Mouse (Mus musculus) embryonic facial prominence, embryonic 12.5 days (tissue): ENCODE measurements around the gene Stra6. TPM values are rescaled to one million over a fixed set of nuclear protein-coding genes. Genes with fewer than 3 reads are reported as not detected.

ENCODE experiments used
- ATAC-seq: fragments of 200-750 bp; cut with Nextera tagmentation; 2 replicates; pipeline ENCODE4 v1.8.0; 2017; ENCODE audit not compliant: insufficient number of reproducible peaks, insufficient read depth, low FRiP score, low TSS enrichment
- H3K27ac ChIP-seq: fragments of 300-500 bp; sonication (generic); 2 replicates; pipeline ENCODE4 v1.5.1; 2016; ENCODE audit warnings: mild to moderate bottlenecking
- H3K27me3 ChIP-seq: fragments of 300-500 bp; sonication (generic); 2 replicates; pipeline ENCODE4 v1.6.1; 2016; ENCODE audit warnings: mild to moderate bottlenecking, moderate library complexity
- H3K36me3 ChIP-seq: fragments of 300-500 bp; sonication (generic); 2 replicates; pipeline ENCODE4 v1.6.1; 2016; ENCODE audit warnings: mild to moderate bottlenecking
- H3K4me1 ChIP-seq: fragments of 300-500 bp; sonication (generic); 2 replicates; pipeline ENCODE4 v1.6.1; 2016
- H3K4me2 ChIP-seq: fragments of 300-500 bp; sonication (generic); replicated peaks from 2 replicates; pipeline ENCODE4 v1.6.1; 2016; ENCODE audit warnings: mild to moderate bottlenecking, moderate library complexity
- H3K4me3 ChIP-seq: fragments of 300-500 bp; sonication (generic); 2 replicates; pipeline ENCODE4 v1.5.1; 2016; ENCODE audit warnings: mild to moderate bottlenecking
- H3K9ac ChIP-seq: fragments of 300-500 bp; sonication (generic); 2 replicates; pipeline ENCODE4 v1.6.1; 2016; ENCODE audit warnings: mild to moderate bottlenecking, moderate library complexity
- H3K9me3 ChIP-seq: fragments of 300-500 bp; sonication (generic); 2 replicates; pipeline ENCODE4 v1.6.1; 2016; ENCODE audit warnings: mild to moderate bottlenecking, moderate library complexity
- WGBS: fragments of 180-500 bp; shearing (Covaris S2); methylation state at CpG from one replicate; pipeline ENCODE4 v1.1.7; 2016; 5-methylcytosine and 5-hydroxymethylcytosine counted together
- polyA plus RNA-seq: library from polyadenylated mRNA; unstranded; fragments of >200 nt; fragmentation: Nextera tagmentation; extraction: Ambion mirVana; gene quantifications from 2 replicates; pipeline ENCODE4 v1.2.1, GENCODE M21; 2016

The Stra6 gene
- polyA plus RNA-seq = 30.1 and 38.1 TPM in 2 replicates

GRCm38 (mm10) chr9:58063531-58063930 is at the start of gene Stra6:
Stra6 (plus strand) TSS chr9:58063788.
- no peak within 1 kb of the TSS for H3K4me2 ChIP-seq
- WGBS = 41% methylated on average over 3 of the region's 3 CpGs
- peaks cover 35% of the 10 kb centered on the region for H3K4me1 ChIP-seq
- no peaks in the 10 kb centered on the region for H3K36me3 ChIP-seq
- H3K9ac ChIP-seq = no peak within 1 kb of the TSS
- peaks cover 3% of the 10 kb centered on the region; the same call in 1 of the 2 replicates for H3K27me3 ChIP-seq
- no peaks in the 10 kb centered on the region for H3K9me3 ChIP-seq
- no peak within 1 kb of the TSS for H3K27ac ChIP-seq
- ATAC-seq = no peak
- H3K4me3 ChIP-seq = no peak within 1 kb of the TSS

- H3K4me3 ChIP-seq = no peak overlapping the region
- H3K4me1 ChIP-seq = no peaks in the 10 kb centered on the region
- H3K9ac ChIP-seq = no peak overlapping the region
- 67% methylated on average over 8 of the region's 8 CpGs for WGBS
- no peak overlapping the region for H3K27ac ChIP-seq
- H3K36me3 ChIP-seq = no peaks in the 10 kb centered on the region
- no peak for ATAC-seq
- no peak overlapping the region for H3K4me2 ChIP-seq
- H3K27me3 ChIP-seq = no peaks in the 10 kb centered on the region
- no peaks in the 10 kb centered on the region for H3K9me3 ChIP-seq
These were observed 49.0 kb upstream of the Stra6 start for GRCm38 (mm10) chr9:58014393-58015160.

GRCm38 (mm10) chr9:58015856-58016255 is 47.7 kb upstream of the Stra6 start:
- no peaks in the 10 kb centered on the region for H3K27me3 ChIP-seq
- H3K9me3 ChIP-seq = no peaks in the 10 kb centered on the region
- no peak overlapping the region for H3K27ac ChIP-seq
- 88% methylated on average over 6 of the region's 6 CpGs for WGBS
- no peak for ATAC-seq
- no peak overlapping the region for H3K4me2 ChIP-seq
- no peak overlapping the region for H3K4me3 ChIP-seq
- H3K4me1 ChIP-seq = no peaks in the 10 kb centered on the region
- no peaks in the 10 kb centered on the region for H3K36me3 ChIP-seq
- no peak overlapping the region for H3K9ac ChIP-seq

GRCm38 (mm10) chr9:58016962-58017361 is 46.6 kb upstream of the Stra6 start:
- Histone ChIP-seq H3K36me3 (no peaks in the 10 kb centered on the region), H3K27ac (no peak overlapping the region), H3K27me3 (0 out of 2 replicates have a peak, but pooled peaks cover 4% of the 10 kb centered on the region), H3K9me3 (no peaks in the 10 kb centered on the region), H3K9ac (no peak overlapping the region), H3K4me1 (no peaks in the 10 kb centered on the region), H3K4me3 (no peak overlapping the region), H3K4me2 (no peak overlapping the region)
- ATAC-seq = no peak
- 70% methylated on average over 3 of the region's 3 CpGs for whole genome bisulfite sequencing

- Histone ChIP-seq H3K9ac (no peak overlapping the region), H3K4me3 (no peak overlapping the region), H3K4me1 (no peaks in the 10 kb centered on the region), H3K27ac (no peak overlapping the region), H3K36me3 (no peaks in the 10 kb centered on the region), H3K9me3 (no peaks in the 10 kb centered on the region), H3K27me3 (0 out of 2 replicates have a peak, but pooled peaks cover 4% of the 10 kb centered on the region), H3K4me2 (no peak overlapping the region)
- no peak for ATAC-seq
- 91% methylated on average over 5 of the region's 5 CpGs for WGBS
These were observed 45.2 kb upstream of the Stra6 start for GRCm38 (mm10) chr9:58018385-58018784.

GRCm38 (mm10) chr9:58025995-58026394 is 37.6 kb upstream of the Stra6 start:
- Histone ChIP-seq H3K4me2 (no peak overlapping the region), H3K27me3 (0 out of 2 replicates have a peak, but pooled peaks cover 6% of the 10 kb centered on the region), H3K27ac (no peak overlapping the region), H3K9me3 (no peaks in the 10 kb centered on the region), H3K9ac (no peak overlapping the region), H3K36me3 (no peaks in the 10 kb centered on the region), H3K4me3 (no peak overlapping the region), H3K4me1 (no peaks in the 10 kb centered on the region)
- 92% methylated on average over 9 of the region's 9 CpGs for WGBS
- no peak for ATAC-seq

- no peak overlapping the region for H3K9ac ChIP-seq
- H3K27me3 ChIP-seq = 0 out of 2 replicates have a peak, but pooled peaks cover 5% of the 10 kb centered on the region
- H3K4me2 ChIP-seq = no peak overlapping the region
- no peaks in the 10 kb centered on the region for H3K36me3 ChIP-seq
- no peaks in the 10 kb centered on the region for H3K9me3 ChIP-seq
- H3K27ac ChIP-seq = no peak overlapping the region
- ATAC-seq = no peak
- no peaks in the 10 kb centered on the region for H3K4me1 ChIP-seq
- H3K4me3 ChIP-seq = no peak overlapping the region
- WGBS = 48% methylated on average over 2 of the region's 2 CpGs
These were observed 36.0 kb upstream of the Stra6 start for GRCm38 (mm10) chr9:58027426-58028180.

- no peak overlapping the region for H3K4me2 ChIP-seq
- H3K4me1 ChIP-seq = no peaks in the 10 kb centered on the region
- H3K36me3 ChIP-seq = no peaks in the 10 kb centered on the region
- H3K4me3 ChIP-seq = no peak overlapping the region
- no peak overlapping the region for H3K27ac ChIP-seq
- ATAC-seq = no peak
- 68% methylated on average over 5 of the region's 5 CpGs for WGBS
- peaks cover 8% of the 10 kb centered on the region; the same call in 1 of the 2 replicates for H3K27me3 ChIP-seq
- no peak overlapping the region for H3K9ac ChIP-seq
- H3K9me3 ChIP-seq = no peaks in the 10 kb centered on the region
These were observed 34.7 kb upstream of the Stra6 start for GRCm38 (mm10) chr9:58028841-58029240.

GRCm38 (mm10) chr9:58029635-58030034 is 34.0 kb upstream of the Stra6 start:
- WGBS = 86% methylated on average over 6 of the region's 6 CpGs
- Histone ChIP-seq H3K36me3 (no peaks in the 10 kb centered on the region), H3K9ac (no peak overlapping the region), H3K4me3 (no peak overlapping the region), H3K27ac (no peak overlapping the region), H3K4me2 (no peak overlapping the region), H3K27me3 (peaks cover 8% of the 10 kb centered on the region; the same call in 1 of the 2 replicates), H3K9me3 (no peaks in the 10 kb centered on the region), H3K4me1 (no peaks in the 10 kb centered on the region)
- no peak for ATAC-seq

GRCm38 (mm10) chr9:58031895-58032294 is 31.7 kb upstream of the Stra6 start:
- H3K4me1 ChIP-seq = no peaks in the 10 kb centered on the region
- ATAC-seq = no peak
- H3K27ac ChIP-seq = no peak overlapping the region
- no peak overlapping the region for H3K4me2 ChIP-seq
- peaks cover 10% of the 10 kb centered on the region for H3K27me3 ChIP-seq
- no peak overlapping the region for H3K4me3 ChIP-seq
- no peaks in the 10 kb centered on the region for H3K9me3 ChIP-seq
- H3K36me3 ChIP-seq = no peaks in the 10 kb centered on the region
- no peak overlapping the region for H3K9ac ChIP-seq
- WGBS = 75% methylated on average over 5 of the region's 5 CpGs

- peaks cover 17% of the 10 kb centered on the region for H3K27me3 ChIP-seq
- WGBS = 74% methylated on average over 2 of the region's 2 CpGs
- H3K4me2 ChIP-seq = no peak overlapping the region
- H3K9ac ChIP-seq = no peak overlapping the region
- H3K27ac ChIP-seq = no peak overlapping the region
- no peaks in the 10 kb centered on the region for H3K9me3 ChIP-seq
- peaks cover 14% of the 10 kb centered on the region for H3K4me1 ChIP-seq
- no peaks in the 10 kb centered on the region for H3K36me3 ChIP-seq
- H3K4me3 ChIP-seq = no peak overlapping the region
- no peak for ATAC-seq
These were observed 28.1 kb upstream of the Stra6 start for GRCm38 (mm10) chr9:58035519-58035918.
